Mouse (Mus musculus) kidney, adult 2 months (tissue): ENCODE data around the gene Ace. TPM values are rescaled to one million over a fixed set of nuclear protein-coding genes. Genes with fewer than 3 reads are reported as not detected.

Experiments
- DNase-seq: peaks from one replicate; pipeline ENCODE4 v3.0.0; 2021
- H3K27ac ChIP-seq: fragments of 200-500 bp; 2 replicates; pipeline ENCODE4 v1.5.1; 2012; ENCODE audit warnings: low read depth, low read length, control low read depth, inconsistent platforms; ENCODE audit not compliant: insufficient read depth
- H3K27me3 ChIP-seq: fragments of 200-500 bp; replicated peaks from 2 replicates; pipeline ENCODE4 v1.6.1; 2012; ENCODE audit warnings: mild to moderate bottlenecking, moderate library complexity, low read length, inconsistent platforms; ENCODE audit not compliant: control insufficient read depth, insufficient read depth
- H3K36me3 ChIP-seq: fragments of 200-500 bp; 2 replicates; pipeline ENCODE4 v1.6.1; 2012; ENCODE audit warnings: mild to moderate bottlenecking, moderate library complexity, low read length, inconsistent platforms; ENCODE audit not compliant: control insufficient read depth, insufficient read depth
- H3K4me1 ChIP-seq: fragments of 200-500 bp; 2 replicates; pipeline ENCODE4 v1.6.1; 2011; ENCODE audit warnings: low read length; ENCODE audit not compliant: control insufficient read depth, insufficient read depth
- H3K4me3 ChIP-seq: fragments of 200-500 bp; 2 replicates; pipeline ENCODE4 v1.5.1; 2011; ENCODE audit warnings: mild to moderate bottlenecking, low read depth, low read length, control low read depth; ENCODE audit not compliant: insufficient read depth
- CTCF ChIP-seq: fragments of 200-500 bp; conservative IDR thresholded peaks from 2 replicates; pipeline ENCODE4 v1.5.1; 2011; ENCODE audit warnings: low read depth, mild to moderate bottlenecking, control low read depth, low read length, moderate library complexity, mixed read lengths; ENCODE audit not compliant: insufficient read depth, insufficient read length
- POLR2A ChIP-seq: fragments of 200-500 bp; IDR thresholded peaks from one replicate; pipeline ENCODE4 v1.6.1; 2011; ENCODE audit warnings: low read depth, low read length, control low read depth
- WGBS: fragments of 180-500 bp; shearing (Covaris S2); methylation state at CpG from one replicate; pipeline ENCODE4 v1.1.7; 2018; 5-methylcytosine and 5-hydroxymethylcytosine counted together
- polyA plus RNA-seq: library from polyadenylated mRNA; depleted of rRNA; stranded (reverse); fragments of >200 nt; gene quantifications from 2 replicates; pipeline ENCODE4 v1.2.3, GENCODE M21; 2012

The Ace gene
- polyA plus RNA-seq, 1 experiment, result 68.0 TPM

- TF ChIP-seq CTCF (no peak), POLR2A (no peak)
- Histone ChIP-seq H3K4me1 (0 out of 2 replicates have a peak, but pooled peaks cover under 1% of the 10 kb centered on the region), H3K4me3 (no peak overlapping the region), H3K27ac (no peak overlapping the region), H3K36me3 (no peaks in the 10 kb centered on the region), H3K27me3 (no peaks in the 10 kb centered on the region)
- WGBS, result 50% methylated on average over 6 of the region's 6 CpGs
- DNase-seq, result no peak
Observed at GRCm38 (mm10) chr11:105957501-105957900, 10.2 kb upstream of the Ace start.

- no peak for DNase-seq
- Histone ChIP-seq H3K4me3 (no peak overlapping the region), H3K4me1 (no peaks in the 10 kb centered on the region), H3K36me3 (no peaks in the 10 kb centered on the region), H3K27me3 (no peaks in the 10 kb centered on the region), H3K27ac (no peak overlapping the region)
- WGBS, result 60% methylated on average over 1 of the region's 1 CpGs
- no peak for TF ChIP-seq POLR2A
- no peak for TF ChIP-seq CTCF
Observed at GRCm38 (mm10) chr11:105958566-105958965, 9.2 kb upstream of the Ace start.

GRCm38 (mm10) chr11:105959355-105959754 is 8.4 kb upstream of the Ace start:
- DNase-seq, result no peak
- no peak for TF ChIP-seq POLR2A
- no peak for TF ChIP-seq CTCF
- Histone ChIP-seq H3K36me3 (no peaks in the 10 kb centered on the region), H3K4me1 (no peaks in the 10 kb centered on the region), H3K4me3 (no peak overlapping the region), H3K27me3 (no peaks in the 10 kb centered on the region), H3K27ac (no peak overlapping the region)
- WGBS, result 43% methylated on average over 17 of the region's 17 CpGs

- Histone ChIP-seq H3K4me1 (peaks cover 4% of the 10 kb centered on the region; the same call in 1 of the 2 replicates), H3K27ac (no peak overlapping the region), H3K36me3 (no peaks in the 10 kb centered on the region), H3K27me3 (no peaks in the 10 kb centered on the region), H3K4me3 (no peak overlapping the region)
- no peak for DNase-seq
- TF ChIP-seq POLR2A (no peak), CTCF (0 out of 2 replicates have a peak, but pooled peaks have one; percentile 19)
- 70% methylated on average over 5 of the region's 5 CpGs for WGBS
Observed at GRCm38 (mm10) chr11:105964691-105965090, 3.1 kb upstream of the Ace start.

- no peak overlapping the region for H3K27ac ChIP-seq
- no peaks in the 10 kb centered on the region for H3K27me3 ChIP-seq
- H3K36me3 ChIP-seq, result no peaks in the 10 kb centered on the region
Observed at GRCm38 (mm10) chr11:105966288-105966687, 1.5 kb upstream of the Ace start.

GRCm38 (mm10) chr11:105968948-105969347 is 1.2 kb downstream of the Ace start:
- 50% methylated on average over 10 of the region's 10 CpGs for WGBS
- peak overlapping the region; percentile 58; the same call in 1 of the 2 replicates for H3K4me3 ChIP-seq
- H3K4me1 ChIP-seq, result peaks cover 4% of the 10 kb centered on the region; the same call in 1 of the 2 replicates
- H3K27me3 ChIP-seq, result no peaks in the 10 kb centered on the region
- TF ChIP-seq CTCF, result no peak
- TF ChIP-seq POLR2A, result no peak
- no peaks in the 10 kb centered on the region for H3K36me3 ChIP-seq
- no peak overlapping the region for H3K27ac ChIP-seq
- DNase-seq, result no peak

More at GRCm38 (mm10) chr11:105966288-105966687, 1.5 kb upstream of the Ace start:
- Histone ChIP-seq H3K4me3 (no peak overlapping the region), H3K4me1 (peaks cover 4% of the 10 kb centered on the region; the same call in 1 of the 2 replicates)
- no peak for DNase-seq
- WGBS, result 87% methylated on average over 4 of the region's 4 CpGs
- TF ChIP-seq CTCF, result no peak
- TF ChIP-seq POLR2A, result no peak

- H3K27me3 ChIP-seq, result no peaks in the 10 kb centered on the region
- H3K36me3 ChIP-seq, result no peaks in the 10 kb centered on the region
- TF ChIP-seq POLR2A, result no peak
- peak; percentile 75 for TF ChIP-seq CTCF
- no peak overlapping the region for H3K4me3 ChIP-seq
- H3K27ac ChIP-seq, result no peak overlapping the region
- WGBS, result 37% methylated on average over 1 of the region's 1 CpGs
- DNase-seq, result peak; percentile 72
- peaks cover 4% of the 10 kb centered on the region; the same call in 1 of the 2 replicates for H3K4me1 ChIP-seq
Observed at GRCm38 (mm10) chr11:105969516-105969915, 1.8 kb downstream of the Ace start.

- DNase-seq, result peak; percentile 92
- 56% methylated on average over 6 of the region's 6 CpGs for WGBS
- Histone ChIP-seq H3K27ac (peak overlapping the region; percentile 64), H3K36me3 (no peaks in the 10 kb centered on the region), H3K27me3 (no peaks in the 10 kb centered on the region), H3K4me3 (no peak overlapping the region), H3K4me1 (0 out of 2 replicates have a peak, but pooled peaks cover 8% of the 10 kb centered on the region)
- TF ChIP-seq POLR2A, result no peak
- no peak for TF ChIP-seq CTCF
Observed at GRCm38 (mm10) chr11:105974593-105974992, 6.8 kb downstream of the Ace start.
